Mouse (Mus musculus): ENCODE measurements around the gene Zc3h12d. TPM values are rescaled to one million over a fixed set of nuclear protein-coding genes. Genes with fewer than 3 reads are reported as not detected.

The Zc3h12d gene
- polyA plus RNA-seq (2014; fragmentation: Nextera tagmentation; extraction: Ambion mirVana): 0.04 TPM in 1 of 2 replicates, not detected in the other

DNA sequence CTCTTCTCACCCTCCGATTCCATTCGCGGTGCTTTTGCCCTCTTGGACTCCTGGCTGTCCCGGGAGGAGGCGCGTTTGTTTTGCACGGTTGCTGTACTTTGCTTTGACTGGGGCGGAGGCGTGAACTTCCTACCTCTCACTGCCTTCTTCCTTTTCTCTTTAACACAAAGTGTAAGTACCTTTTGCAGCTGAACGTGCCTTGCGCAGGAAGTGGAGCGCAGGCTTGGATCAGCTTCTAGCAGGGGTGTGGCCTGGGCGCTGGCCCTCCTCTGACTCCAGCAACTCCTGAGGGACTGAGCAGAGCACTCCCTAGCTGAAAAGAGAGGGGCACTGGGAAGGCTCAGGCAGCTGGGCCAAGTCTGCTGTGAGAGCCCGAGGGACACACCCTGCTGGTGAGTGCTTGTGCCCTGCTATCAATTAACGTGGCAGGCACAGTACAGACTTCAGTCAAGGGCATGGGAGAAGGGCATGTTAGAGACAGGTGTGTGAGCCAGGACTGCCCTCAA, at the start of gene Zc3h12d:
Gene Zc3h12d (plus strand): TSS at position 300 of the 506 bp plus-strand sequence.
- 0 out of 2 replicates have a peak within 1 kb of the TSS, but pooled peaks have one; percentile 10 for H3K9ac ChIP-seq (ENCODE audit: low read length)
- no peaks in the 10 kb centered on the region for H3K4me1 ChIP-seq (replicated peaks; ENCODE audit: control insufficient read depth, insufficient read depth, low read length)
- H3K9me3 ChIP-seq (ENCODE audit: control insufficient read depth, low read length): no peaks in the 10 kb centered on the region
- H3K36me3 ChIP-seq (ENCODE audit: control insufficient read depth, insufficient read depth, low read length): no peaks in the 10 kb centered on the region
- no peak within 1 kb of the TSS for H3K27ac ChIP-seq (ENCODE audit: low read depth, low read length)
- peak within 1 kb of the TSS; percentile 34; the same call in 1 of the 2 replicates for H3K4me2 ChIP-seq (ENCODE audit: low read depth, low read length, severe bottlenecking)
- no peak for ATAC-seq (replicated peaks; ENCODE audit: low FRiP score)
- 3% methylated on average over 15 of the region's 15 CpGs for WGBS
- no peak for DNase-seq (ENCODE audit: low spot score)
- no peaks in the 10 kb centered on the region for H3K27me3 ChIP-seq (ENCODE audit: control insufficient read depth, insufficient read depth, low read length)
- no peak within 1 kb of the TSS for H3K4me3 ChIP-seq (ENCODE audit: low read depth, low read length)

DNA sequence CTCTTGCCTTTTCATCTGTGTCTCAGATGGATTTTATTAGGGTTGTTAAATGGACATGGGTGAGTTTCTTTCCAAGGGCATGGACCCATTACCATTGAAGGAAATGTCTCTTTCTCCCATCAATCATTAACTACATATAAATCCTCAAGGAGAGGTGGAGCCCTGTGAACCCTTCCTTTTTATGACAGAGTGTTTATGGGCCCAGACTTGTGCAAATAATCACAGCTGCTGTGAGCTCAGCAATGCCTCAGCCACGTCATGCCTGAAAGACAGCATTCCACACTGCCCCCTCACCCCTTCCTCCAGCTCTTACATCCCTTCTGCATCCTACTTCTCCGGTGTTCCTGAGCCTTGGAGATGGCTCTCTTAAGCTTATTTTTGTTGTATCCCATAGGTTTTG, 45.0 kb upstream of the Zc3h12d start:
- Histone ChIP-seq H3K27me3 (ENCODE audit: control insufficient read depth, insufficient read depth, low read length) (no peaks in the 10 kb centered on the region), H3K4me2 (ENCODE audit: low read depth, low read length, severe bottlenecking) (no peak overlapping the region), H3K36me3 (ENCODE audit: control insufficient read depth, insufficient read depth, low read length) (peaks cover 6% of the 10 kb centered on the region; the same call in 1 of the 2 replicates), H3K4me1 (replicated peaks; ENCODE audit: control insufficient read depth, insufficient read depth, low read length) (no peaks in the 10 kb centered on the region), H3K27ac (ENCODE audit: low read depth, low read length) (no peak overlapping the region), H3K9me3 (ENCODE audit: control insufficient read depth, low read length) (no peaks in the 10 kb centered on the region), H3K4me3 (ENCODE audit: low read depth, low read length) (no peak overlapping the region), H3K9ac (ENCODE audit: low read length) (no peak overlapping the region)
- DNase-seq (ENCODE audit: low spot score): no peak
- ATAC-seq (replicated peaks; ENCODE audit: low FRiP score): no peak
- 51% methylated on average over 2 of the region's 2 CpGs for WGBS

DNA sequence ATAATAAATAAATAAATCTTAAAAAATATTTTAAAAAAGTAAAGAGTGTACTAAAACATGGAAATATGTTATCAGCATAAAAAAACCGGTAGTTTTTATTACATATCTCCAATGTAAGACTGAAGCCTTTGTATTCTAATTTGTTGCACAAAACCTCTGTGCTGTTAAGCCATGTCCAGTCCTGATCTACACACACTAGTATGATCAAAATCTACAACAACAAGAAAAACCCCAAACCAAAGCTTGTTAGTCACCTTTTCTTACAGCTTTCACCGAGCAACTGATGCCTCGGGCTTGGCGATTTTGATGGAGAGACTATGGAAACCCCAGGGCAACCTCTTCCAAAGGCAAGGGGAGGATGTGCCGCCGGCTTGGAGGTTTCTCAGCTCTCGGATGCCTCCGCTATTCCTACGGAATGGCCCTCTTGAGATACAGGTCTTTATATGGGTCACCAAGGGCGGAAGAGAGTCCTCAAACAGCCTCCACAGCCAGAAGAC, 40.0 kb upstream of the Zc3h12d start:
- Histone ChIP-seq H3K4me3 (ENCODE audit: low read depth, low read length) (peak overlapping the region; percentile 71), H3K27me3 (ENCODE audit: control insufficient read depth, insufficient read depth, low read length) (no peaks in the 10 kb centered on the region), H3K4me1 (replicated peaks; ENCODE audit: control insufficient read depth, insufficient read depth, low read length) (peaks cover 8% of the 10 kb centered on the region), H3K27ac (ENCODE audit: low read depth, low read length) (no peak overlapping the region), H3K36me3 (ENCODE audit: control insufficient read depth, insufficient read depth, low read length) (peaks cover 6% of the 10 kb centered on the region; the same call in 1 of the 2 replicates), H3K4me2 (ENCODE audit: low read depth, low read length, severe bottlenecking) (peak overlapping the region; percentile 42), H3K9ac (ENCODE audit: low read length) (peak overlapping the region; percentile 63), H3K9me3 (ENCODE audit: control insufficient read depth, low read length) (no peaks in the 10 kb centered on the region)
- WGBS: under 1% methylated on average over 10 of the region's 10 CpGs
- peak; percentile 32; the same call in 1 of the 2 replicates for ATAC-seq (replicated peaks; ENCODE audit: low FRiP score)
- no peak for DNase-seq (ENCODE audit: low spot score)

DNA sequence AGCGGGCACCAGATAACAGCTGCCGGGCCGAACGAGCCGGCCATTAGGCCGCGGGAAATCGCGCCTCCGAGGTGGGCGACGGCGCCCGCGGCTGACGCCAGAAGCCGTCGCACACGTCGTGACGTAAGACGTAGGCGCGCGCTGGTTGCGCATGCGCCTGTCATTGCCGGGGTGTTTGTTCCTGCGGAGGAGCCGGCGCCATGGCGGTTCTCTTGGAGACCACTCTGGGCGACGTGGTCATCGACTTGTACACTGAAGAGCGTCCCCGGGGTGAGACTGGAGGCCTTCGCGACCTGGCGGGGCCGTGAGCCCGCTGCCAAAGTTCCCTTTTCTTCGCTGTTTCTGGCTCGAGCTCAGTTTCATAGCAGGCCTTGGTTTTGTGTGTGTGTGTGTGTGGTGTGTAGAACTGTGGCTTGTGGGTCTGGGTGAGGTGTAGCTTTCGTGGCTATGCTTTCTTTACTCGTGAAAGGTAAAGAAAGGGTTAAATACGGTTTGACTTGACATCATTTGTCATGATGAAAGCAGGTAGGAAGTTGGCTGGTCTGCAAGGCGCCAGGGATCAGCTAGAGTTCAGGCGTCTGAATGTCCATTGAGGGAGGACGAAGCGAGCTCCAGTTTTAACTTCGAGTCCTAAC, 39.4 kb upstream of the Zc3h12d start, which contains the start of the genes Ginm1 and Ppil4:
Gene Ginm1 (minus strand): TSS at position 74 of the 635 bp plus-strand sequence.
Gene Ppil4 (plus strand): TSS at position 141 of the 635 bp plus-strand sequence.
- DNase-seq (ENCODE audit: low spot score) (peak; percentile 94), ATAC-seq (replicated peaks; ENCODE audit: low FRiP score) (peak; percentile 94)
- peak within 1 kb of the TSS; percentile 71 for H3K4me3 ChIP-seq (ENCODE audit: low read depth, low read length)
- no peaks in the 10 kb centered on the region for H3K27me3 ChIP-seq (ENCODE audit: control insufficient read depth, insufficient read depth, low read length)
- H3K4me2 ChIP-seq (ENCODE audit: low read depth, low read length, severe bottlenecking): peak within 1 kb of the TSS; percentile 79
- no peaks in the 10 kb centered on the region for H3K9me3 ChIP-seq (ENCODE audit: control insufficient read depth, low read length)
- peaks cover 8% of the 10 kb centered on the region for H3K4me1 ChIP-seq (replicated peaks; ENCODE audit: control insufficient read depth, insufficient read depth, low read length)
- 1% methylated on average over 52 of the region's 52 CpGs for WGBS
- H3K36me3 ChIP-seq (ENCODE audit: control insufficient read depth, insufficient read depth, low read length): peaks cover 6% of the 10 kb centered on the region; the same call in 1 of the 2 replicates
- peak within 1 kb of the TSS; percentile 63 for H3K9ac ChIP-seq (ENCODE audit: low read length)
- no peak within 1 kb of the TSS for H3K27ac ChIP-seq (ENCODE audit: low read depth, low read length)

DNA sequence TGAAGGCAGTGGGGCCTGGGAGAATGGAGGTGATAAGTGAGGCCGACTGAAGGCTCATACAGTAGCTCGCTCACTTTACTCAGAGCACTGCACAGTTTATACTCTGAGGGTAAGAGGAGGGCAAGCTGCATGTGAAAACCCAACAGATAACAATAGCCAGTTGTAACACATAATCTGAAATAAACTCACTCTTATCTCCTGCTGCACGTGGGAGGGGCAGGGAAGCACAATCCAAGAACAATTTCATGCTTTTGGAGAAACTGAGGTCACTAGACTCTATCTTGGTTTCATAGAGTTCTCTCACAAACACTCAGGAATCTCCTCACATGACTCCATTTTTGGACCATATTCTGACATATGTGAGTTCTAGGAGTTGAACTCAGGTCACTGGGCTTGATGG, 31.0 kb upstream of the Zc3h12d start:
- Histone ChIP-seq H3K36me3 (ENCODE audit: control insufficient read depth, insufficient read depth, low read length) (no peaks in the 10 kb centered on the region; the same call in 1 of the 2 replicates), H3K27ac (ENCODE audit: low read depth, low read length) (no peak overlapping the region), H3K4me2 (ENCODE audit: low read depth, low read length, severe bottlenecking) (no peak overlapping the region), H3K27me3 (ENCODE audit: control insufficient read depth, insufficient read depth, low read length) (no peaks in the 10 kb centered on the region), H3K9me3 (ENCODE audit: control insufficient read depth, low read length) (no peaks in the 10 kb centered on the region), H3K4me3 (ENCODE audit: low read depth, low read length) (no peak overlapping the region), H3K9ac (ENCODE audit: low read length) (no peak overlapping the region), H3K4me1 (replicated peaks; ENCODE audit: control insufficient read depth, insufficient read depth, low read length) (no peaks in the 10 kb centered on the region)
- ATAC-seq (replicated peaks; ENCODE audit: low FRiP score) (no peak), DNase-seq (ENCODE audit: low spot score) (no peak)
- 96% methylated on average over 3 of the region's 3 CpGs for WGBS

DNA sequence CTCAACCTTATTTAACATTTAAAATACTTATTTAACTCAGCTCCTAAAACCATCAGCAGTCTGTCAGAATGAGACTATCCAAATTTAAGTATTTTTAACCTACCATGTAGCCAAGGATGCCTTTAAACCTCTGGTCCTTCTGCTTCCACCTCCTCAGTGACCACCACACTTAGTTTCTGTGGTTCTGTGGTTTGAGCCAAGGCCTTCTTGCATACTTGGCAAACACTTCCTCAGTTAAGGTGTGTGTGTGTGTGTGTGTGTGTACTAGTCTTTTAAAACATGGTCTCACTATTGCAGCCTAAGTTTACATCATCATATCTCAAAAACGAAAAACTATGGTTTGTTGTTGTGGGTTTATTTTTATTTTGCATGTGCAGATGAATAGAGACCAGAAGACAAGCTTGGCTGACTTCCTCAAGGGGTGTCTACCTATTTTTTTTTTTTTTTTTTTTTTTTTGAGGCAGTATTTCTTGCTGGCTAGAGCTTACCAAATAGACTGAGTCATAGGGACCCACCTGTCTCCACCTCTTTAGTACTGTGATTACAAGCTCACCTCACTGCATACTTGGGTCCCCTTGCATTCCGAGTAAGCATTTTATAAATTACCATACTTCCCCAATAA, 29.6 kb upstream of the Zc3h12d start:
- Histone ChIP-seq H3K27ac (ENCODE audit: low read depth, low read length) (no peak overlapping the region), H3K4me3 (ENCODE audit: low read depth, low read length) (no peak overlapping the region), H3K9ac (ENCODE audit: low read length) (no peak overlapping the region), H3K4me2 (ENCODE audit: low read depth, low read length, severe bottlenecking) (no peak overlapping the region), H3K27me3 (ENCODE audit: control insufficient read depth, insufficient read depth, low read length) (no peaks in the 10 kb centered on the region), H3K4me1 (replicated peaks; ENCODE audit: control insufficient read depth, insufficient read depth, low read length) (no peaks in the 10 kb centered on the region), H3K36me3 (ENCODE audit: control insufficient read depth, insufficient read depth, low read length) (no peaks in the 10 kb centered on the region; the same call in 1 of the 2 replicates), H3K9me3 (ENCODE audit: control insufficient read depth, low read length) (no peaks in the 10 kb centered on the region)
- DNase-seq (ENCODE audit: low spot score) (no peak), ATAC-seq (replicated peaks; ENCODE audit: low FRiP score) (no peak)
- 90% methylated on average over 2 of the region's 2 CpGs for WGBS

DNA sequence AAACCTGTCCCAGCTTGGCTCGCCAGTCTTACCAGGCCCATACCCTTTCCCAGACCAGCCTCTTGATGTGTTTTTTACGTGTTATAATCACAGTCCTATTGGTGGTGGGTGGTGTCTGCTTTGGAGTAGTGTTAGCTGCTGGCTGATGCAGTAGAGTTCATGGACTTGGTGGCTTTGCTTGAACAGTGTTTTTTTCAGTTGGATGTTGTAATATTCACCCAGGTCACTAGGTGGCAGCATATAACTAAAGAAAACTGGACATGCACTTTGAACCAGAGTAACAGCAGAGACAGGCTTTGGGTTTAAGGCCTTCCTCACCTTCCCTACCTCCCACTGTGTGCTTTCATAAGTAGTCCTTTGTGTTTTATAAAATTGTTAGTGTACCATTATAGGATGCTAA, 22.3 kb upstream of the Zc3h12d start:
- ATAC-seq (replicated peaks; ENCODE audit: low FRiP score) (peak; percentile 27; the same call in 1 of the 2 replicates), DNase-seq (ENCODE audit: low spot score) (no peak)
- no peak overlapping the region for H3K4me3 ChIP-seq (ENCODE audit: low read depth, low read length)
- no peaks in the 10 kb centered on the region for H3K9me3 ChIP-seq (ENCODE audit: control insufficient read depth, low read length)
- H3K27ac ChIP-seq (ENCODE audit: low read depth, low read length): no peak overlapping the region
- WGBS: 55% methylated on average over 2 of the region's 2 CpGs
- no peak overlapping the region for H3K4me2 ChIP-seq (ENCODE audit: low read depth, low read length, severe bottlenecking)
- H3K27me3 ChIP-seq (ENCODE audit: control insufficient read depth, insufficient read depth, low read length): no peaks in the 10 kb centered on the region
- H3K36me3 ChIP-seq (ENCODE audit: control insufficient read depth, insufficient read depth, low read length): peaks cover 2% of the 10 kb centered on the region; the same call in 1 of the 2 replicates
- no peaks in the 10 kb centered on the region for H3K4me1 ChIP-seq (replicated peaks; ENCODE audit: control insufficient read depth, insufficient read depth, low read length)
- H3K9ac ChIP-seq (ENCODE audit: low read length): no peak overlapping the region

DNA sequence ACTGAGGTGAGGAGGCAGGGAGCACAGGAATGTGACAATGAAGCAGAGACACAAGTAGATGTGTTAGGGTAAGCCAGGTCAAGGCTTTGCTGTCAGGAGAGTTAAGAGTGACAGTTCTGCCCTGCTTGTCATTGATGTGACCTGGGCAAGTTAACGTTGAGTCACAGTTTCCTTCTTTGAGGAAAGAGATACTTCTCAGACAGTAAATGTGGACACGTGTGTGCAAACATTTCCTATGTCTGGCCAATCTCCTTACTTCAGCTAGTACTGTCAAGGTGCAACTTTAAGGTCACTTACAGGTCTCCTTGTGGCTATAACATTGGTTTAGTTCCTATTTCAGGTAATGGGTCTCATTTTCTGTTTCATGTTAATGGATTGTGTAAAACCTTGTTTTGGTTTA, 15.8 kb upstream of the Zc3h12d start:
- H3K4me1 ChIP-seq (replicated peaks; ENCODE audit: control insufficient read depth, insufficient read depth, low read length): no peaks in the 10 kb centered on the region
- ATAC-seq (replicated peaks; ENCODE audit: low FRiP score): no peak

More for the DNA sequence above, 15.8 kb upstream of the Zc3h12d start:
- H3K36me3 ChIP-seq (ENCODE audit: control insufficient read depth, insufficient read depth, low read length): peaks cover 2% of the 10 kb centered on the region; the same call in 1 of the 2 replicates
- no peak overlapping the region for H3K9ac ChIP-seq (ENCODE audit: low read length)
- no peaks in the 10 kb centered on the region for H3K27me3 ChIP-seq (ENCODE audit: control insufficient read depth, insufficient read depth, low read length)
- H3K4me3 ChIP-seq (ENCODE audit: low read depth, low read length): no peak overlapping the region
- no peak overlapping the region for H3K4me2 ChIP-seq (ENCODE audit: low read depth, low read length, severe bottlenecking)
- H3K9me3 ChIP-seq (ENCODE audit: control insufficient read depth, low read length): no peaks in the 10 kb centered on the region
- WGBS: 94% methylated on average over 2 of the region's 2 CpGs
- no peak overlapping the region for H3K27ac ChIP-seq (ENCODE audit: low read depth, low read length)
- DNase-seq (ENCODE audit: low spot score): no peak
